Mouse (Mus musculus) liver, adult 2 months (tissue): ENCODE measurements around the gene Gm20388.

Experiments used
- CTCF ChIP-seq: fragments of 200-500 bp; IDR thresholded peaks from 2 replicates; pipeline ENCODE4 v1.5.1; 2011; ENCODE audit warnings: low read depth, low read length, control low read depth
- POLR2A ChIP-seq: fragments of 200-500 bp; IDR thresholded peaks from 2 replicates; pipeline ENCODE4 v1.6.1; 2011; ENCODE audit warnings: low read length, control low read depth; ENCODE audit not compliant: insufficient read depth; ENCODE audit errors: extremely low read depth

DNA sequence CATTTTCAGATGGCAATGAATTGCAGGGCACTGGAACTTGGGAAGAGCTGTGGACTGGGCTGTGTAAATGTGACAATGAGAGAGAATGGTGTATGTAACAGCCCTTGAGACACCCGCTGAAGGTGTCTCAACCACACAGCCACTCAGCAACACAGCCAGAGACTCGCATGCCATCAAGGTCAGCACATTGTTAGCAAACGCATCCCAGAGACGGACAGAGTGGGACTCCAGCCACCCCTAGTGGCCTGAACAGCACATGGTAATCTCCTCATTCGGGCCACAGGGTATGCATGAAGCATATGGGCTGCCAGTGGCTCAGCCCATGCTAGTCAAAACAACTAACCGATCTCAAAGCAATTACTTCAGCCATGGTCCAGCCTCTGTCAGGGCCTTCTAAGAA, 4468.6 kb downstream of the Gm20388 start:
- no peak for TF ChIP-seq CTCF
- TF ChIP-seq POLR2A: no peak
